Mouse (Mus musculus) hindbrain, embryonic 14.5 days (tissue): ENCODE measurements around the gene Btn2a2. TPM values are rescaled to one million over a fixed set of nuclear protein-coding genes. Genes with fewer than 3 reads are reported as not detected.

Source experiments
- ATAC-seq: fragments of 200-750 bp; cut with Nextera tagmentation; 2 replicates; pipeline ENCODE4 v1.8.0; 2017; ENCODE audit warnings: moderate number of reproducible peaks, mild to moderate bottlenecking, moderate TSS enrichment, moderate library complexity; ENCODE audit not compliant: low FRiP score
- DNase-seq: peaks from one replicate; pipeline ENCODE4 v3.0.0-alpha.2; 2015; ENCODE audit warnings: low spot score
- H3K27ac ChIP-seq: fragments of 300-500 bp; sonication (generic); 2 replicates; pipeline ENCODE4 v1.5.1; 2014; ENCODE audit warnings: mild to moderate bottlenecking, moderate library complexity
- H3K27me3 ChIP-seq: fragments of 300-500 bp; sonication (generic); 2 replicates; pipeline ENCODE4 v1.6.1; 2014; ENCODE audit warnings: mild to moderate bottlenecking, low read length, mixed read lengths; ENCODE audit not compliant: control insufficient read depth, insufficient read depth
- H3K36me3 ChIP-seq: fragments of 300-500 bp; sonication (generic); replicated peaks from 2 replicates; pipeline ENCODE4 v1.6.1; 2014; ENCODE audit not compliant: control insufficient read depth, insufficient read depth
- H3K4me1 ChIP-seq: fragments of 300-500 bp; sonication (generic); replicated peaks from 2 replicates; pipeline ENCODE4 v1.6.1; 2014; ENCODE audit warnings: antibody characterized with exemption, low read length, mixed read lengths; ENCODE audit not compliant: control insufficient read depth, insufficient read depth
- H3K4me2 ChIP-seq: fragments of 300-500 bp; sonication (generic); replicated peaks from 2 replicates; pipeline ENCODE4 v1.6.1; 2014; ENCODE audit warnings: mild to moderate bottlenecking, moderate library complexity
- H3K4me3 ChIP-seq: fragments of 300-500 bp; sonication (generic); replicated peaks from 2 replicates; pipeline ENCODE4 v1.5.1; 2014; ENCODE audit warnings: mild to moderate bottlenecking, low read length
- H3K9ac ChIP-seq: fragments of 300-500 bp; sonication (generic); 2 replicates; pipeline ENCODE4 v1.6.1; 2014
- H3K9me3 ChIP-seq: fragments of 300-500 bp; sonication (generic); 2 replicates; pipeline ENCODE4 v1.6.1; 2016; ENCODE audit warnings: low read length; ENCODE audit not compliant: control insufficient read depth
- WGBS: fragments of 180-500 bp; shearing (Covaris S2); extraction: QIAGEN DNeasy Blood & Tissue Kit; methylation state at CpG from one replicate; pipeline ENCODE4 v1.1.7; 2014; 5-methylcytosine and 5-hydroxymethylcytosine counted together
- polyA plus RNA-seq: library from polyadenylated mRNA; unstranded; fragments of >200 nt; fragmentation: Nextera tagmentation; extraction: Ambion mirVana; gene quantifications from 2 replicates; pipeline ENCODE4 v1.2.1, GENCODE M21; 2014

Gene Btn2a2
- polyA plus RNA-seq, 1 experiment from 2014 or later, result 0.21 TPM

DNA sequence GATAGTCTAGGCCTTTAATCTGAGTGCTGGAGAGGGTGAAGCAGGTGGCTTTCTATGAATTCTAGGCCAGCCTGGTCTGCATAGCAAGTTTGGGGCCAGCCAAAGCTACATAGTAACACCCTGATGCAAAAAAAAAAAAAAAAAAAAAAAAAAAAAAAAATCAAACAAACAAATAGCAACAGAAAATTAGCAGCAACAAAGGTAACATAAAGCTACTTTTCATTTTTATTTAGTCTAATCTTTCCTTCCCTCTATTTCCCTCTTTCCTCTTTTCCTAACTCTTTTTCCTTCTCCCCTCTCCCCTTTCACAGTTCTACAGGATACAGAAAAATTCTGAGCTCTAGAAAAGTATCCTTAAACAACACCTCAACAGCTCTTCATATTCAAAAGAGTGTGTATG lies 26.0 kb downstream of the Btn2a2 start:
- H3K4me3 ChIP-seq, result no peak overlapping the region
- DNase-seq (no peak), ATAC-seq (no peak)
- peaks cover 20% of the 10 kb centered on the region for H3K27me3 ChIP-seq
- H3K36me3 ChIP-seq, result no peaks in the 10 kb centered on the region
- no peak overlapping the region for H3K9ac ChIP-seq
- H3K9me3 ChIP-seq, result no peaks in the 10 kb centered on the region
- no peak overlapping the region for H3K4me2 ChIP-seq
- H3K4me1 ChIP-seq, result peaks cover 18% of the 10 kb centered on the region
- no peak overlapping the region for H3K27ac ChIP-seq

DNA sequence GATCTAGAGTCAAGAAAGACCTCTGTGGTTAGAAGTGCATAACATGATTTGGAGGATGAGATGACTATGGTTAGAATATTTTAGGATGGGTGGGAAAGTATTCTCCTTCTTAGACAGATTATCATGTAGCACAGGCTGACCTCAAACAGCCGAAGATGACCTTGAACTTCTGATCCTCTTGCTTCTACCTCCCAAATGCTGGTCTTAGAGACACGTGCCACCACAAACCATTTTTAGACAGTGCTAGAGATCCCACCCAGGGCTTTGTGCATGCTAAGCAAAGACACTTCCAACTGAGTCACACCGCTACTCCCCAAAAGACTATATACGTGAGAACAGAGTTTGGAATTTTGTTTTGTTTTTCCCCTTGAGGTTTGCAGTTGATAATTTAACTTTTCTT lies 26.6 kb downstream of the Btn2a2 start:
- H3K9me3 ChIP-seq, result no peaks in the 10 kb centered on the region
- H3K36me3 ChIP-seq, result no peaks in the 10 kb centered on the region
- peaks cover 18% of the 10 kb centered on the region for H3K4me1 ChIP-seq
- peaks cover 20% of the 10 kb centered on the region for H3K27me3 ChIP-seq
- 84% methylated on average over 4 of the region's 4 CpGs for WGBS
- no peak overlapping the region for H3K27ac ChIP-seq
- H3K4me3 ChIP-seq, result no peak overlapping the region
- no peak for ATAC-seq
- no peak for DNase-seq
- H3K4me2 ChIP-seq, result no peak overlapping the region
- H3K9ac ChIP-seq, result no peak overlapping the region

DNA sequence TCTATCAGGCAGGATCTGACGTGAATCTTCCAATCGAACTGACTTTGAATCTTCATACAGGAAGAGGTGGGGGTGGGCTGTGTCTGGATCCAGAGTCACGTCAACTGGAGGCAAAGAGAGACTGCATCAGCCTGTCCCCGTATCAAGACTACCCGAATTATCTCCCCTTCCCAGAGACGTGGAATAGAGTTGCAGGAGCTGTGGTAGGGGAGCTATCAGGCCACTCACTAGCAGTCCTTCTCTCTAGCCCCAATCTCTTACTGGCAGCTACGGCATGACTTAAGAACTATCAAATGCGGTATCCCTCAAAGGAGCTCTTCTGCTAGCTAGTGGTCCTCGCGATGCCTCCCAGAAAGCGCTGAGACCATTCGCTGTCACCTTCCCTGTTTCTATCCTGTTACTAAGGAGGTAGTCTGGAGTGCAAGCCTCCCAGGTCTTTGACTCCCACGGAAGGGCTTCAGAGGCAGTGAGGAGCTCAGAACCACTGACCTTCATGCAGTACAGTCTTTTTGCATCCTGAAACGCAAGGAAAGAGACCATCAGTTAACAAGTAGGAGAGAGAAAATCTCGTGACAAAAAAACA lies 29.3 kb downstream of the Btn2a2 start:
- H3K27me3 ChIP-seq, result 0 out of 2 replicates have a peak, but pooled peaks cover 10% of the 10 kb centered on the region
- DNase-seq (no peak), ATAC-seq (no peak)
- H3K4me1 ChIP-seq, result peaks cover 5% of the 10 kb centered on the region; the same call in 1 of the 2 replicates
- H3K27ac ChIP-seq, result no peak overlapping the region
- no peaks in the 10 kb centered on the region for H3K36me3 ChIP-seq
- H3K9me3 ChIP-seq, result no peaks in the 10 kb centered on the region
- no peak overlapping the region; the same call in 1 of the 2 replicates for H3K4me2 ChIP-seq
- 22% methylated on average over 15 of the region's 15 CpGs for WGBS
- no peak overlapping the region for H3K9ac ChIP-seq
- H3K4me3 ChIP-seq, result no peak overlapping the region

DNA sequence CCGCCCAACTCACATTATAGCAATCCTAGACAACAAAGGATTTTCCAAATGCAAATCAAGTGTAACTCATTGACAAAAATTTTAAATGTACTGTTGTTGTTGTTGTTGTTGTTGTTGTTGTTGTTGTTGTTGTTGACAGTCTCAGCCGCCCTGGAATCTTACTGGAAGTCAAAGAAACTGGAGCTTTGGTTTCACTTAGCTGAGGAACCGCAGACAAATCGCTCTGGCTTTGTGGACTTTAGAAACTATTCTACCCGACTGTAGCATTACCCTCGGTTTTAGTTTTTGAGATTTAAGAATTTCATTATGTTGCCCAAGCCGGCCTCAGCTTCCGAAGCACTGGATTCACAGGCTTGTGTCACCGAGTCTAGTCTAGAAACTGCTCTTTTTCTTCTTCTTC lies 34.7 kb downstream of the Btn2a2 start:
- 0 out of 2 replicates have a peak, but pooled peaks cover 4% of the 10 kb centered on the region for H3K27me3 ChIP-seq

DNA sequence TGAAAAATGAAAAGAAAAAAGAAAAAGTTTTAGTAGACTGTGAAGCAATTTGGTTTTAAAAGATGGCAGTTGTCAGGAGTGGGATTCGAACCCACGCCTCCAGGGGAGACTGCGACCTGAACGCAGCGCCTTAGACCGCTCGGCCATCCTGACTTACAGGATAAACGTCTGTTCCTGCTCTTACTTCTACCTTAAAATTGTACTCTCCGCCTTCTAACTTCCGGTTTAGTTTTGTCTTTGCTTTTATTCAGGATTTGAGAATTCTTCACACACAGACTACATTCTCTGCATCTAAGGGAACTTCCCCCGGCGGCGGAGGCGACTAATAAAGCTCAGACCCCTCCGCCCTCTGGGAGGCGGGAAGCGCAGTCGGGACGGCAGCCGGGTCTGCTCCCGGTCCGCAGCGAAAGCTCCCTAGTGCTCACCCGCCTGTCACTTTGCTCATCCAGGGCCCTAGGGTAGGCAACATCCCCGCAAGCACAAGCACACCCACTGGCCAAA lies 35.2 kb downstream of the Btn2a2 start:
- H3K27me3 ChIP-seq, result 0 out of 2 replicates have a peak, but pooled peaks cover 4% of the 10 kb centered on the region
- peak overlapping the region; percentile 56; the same call in 1 of the 2 replicates for H3K27ac ChIP-seq
- peak overlapping the region; percentile 75 for H3K4me3 ChIP-seq
- no peaks in the 10 kb centered on the region for H3K9me3 ChIP-seq
- H3K4me2 ChIP-seq, result peak overlapping the region; percentile 51
- under 1% methylated on average over 25 of the region's 25 CpGs for WGBS
- H3K9ac ChIP-seq, result peak overlapping the region; percentile 60
- DNase-seq (peak; percentile 97), ATAC-seq (peak; percentile 86)
- no peaks in the 10 kb centered on the region for H3K4me1 ChIP-seq
- no peaks in the 10 kb centered on the region for H3K36me3 ChIP-seq

More for the DNA sequence above, 34.7 kb downstream of the Btn2a2 start:
- H3K9ac ChIP-seq, result peak overlapping the region; percentile 60
- WGBS, result 0% methylated on average over 9 of the region's 9 CpGs
- H3K36me3 ChIP-seq, result no peaks in the 10 kb centered on the region
- H3K4me1 ChIP-seq, result no peaks in the 10 kb centered on the region
- H3K27ac ChIP-seq, result 0 out of 2 replicates have a peak overlapping the region, but pooled peaks have one; percentile 56
- DNase-seq, result peak; percentile 46
- peak overlapping the region; percentile 51 for H3K4me2 ChIP-seq
- no peaks in the 10 kb centered on the region for H3K9me3 ChIP-seq
- ATAC-seq, result no peak
- peak overlapping the region; percentile 75 for H3K4me3 ChIP-seq

DNA sequence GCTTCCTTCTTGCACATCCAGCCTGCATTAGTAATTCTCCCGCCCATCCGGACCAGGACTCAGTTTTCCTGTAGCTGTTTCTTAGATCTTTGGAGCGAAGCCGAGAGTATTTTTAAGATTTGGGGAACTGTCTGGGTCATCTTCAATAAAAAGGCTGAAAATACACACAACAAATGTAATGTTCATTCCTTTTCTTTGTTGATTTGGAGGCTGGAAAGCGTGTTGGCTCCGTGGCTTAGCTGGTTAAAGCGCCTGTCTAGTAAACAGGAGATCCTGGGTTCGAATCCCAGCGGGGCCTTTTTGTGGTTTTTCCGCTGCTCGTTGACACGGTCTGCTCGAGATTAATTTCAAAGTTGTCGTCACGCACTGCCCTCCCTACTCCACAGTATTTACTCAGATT lies 38.3 kb downstream of the Btn2a2 start:
- H3K4me3 ChIP-seq, result peak overlapping the region; percentile 58
- WGBS, result under 1% methylated on average over 15 of the region's 15 CpGs
- H3K4me1 ChIP-seq, result no peaks in the 10 kb centered on the region
- DNase-seq (peak; percentile 99), ATAC-seq (peak; percentile 41)
- H3K27me3 ChIP-seq, result no peaks in the 10 kb centered on the region
- peak overlapping the region; percentile 62; the same call in 1 of the 2 replicates for H3K27ac ChIP-seq
- peak overlapping the region; percentile 80 for H3K4me2 ChIP-seq
- H3K36me3 ChIP-seq, result no peaks in the 10 kb centered on the region
- H3K9ac ChIP-seq, result peak overlapping the region; percentile 69
- H3K9me3 ChIP-seq, result no peaks in the 10 kb centered on the region

- no peaks in the 10 kb centered on the region for H3K9me3 ChIP-seq
- under 1% methylated on average over 24 of the region's 24 CpGs for WGBS
Measured at GRCm38 (mm10) chr13:23449235-23450095, 39.2 kb downstream of the Btn2a2 start.

DNA sequence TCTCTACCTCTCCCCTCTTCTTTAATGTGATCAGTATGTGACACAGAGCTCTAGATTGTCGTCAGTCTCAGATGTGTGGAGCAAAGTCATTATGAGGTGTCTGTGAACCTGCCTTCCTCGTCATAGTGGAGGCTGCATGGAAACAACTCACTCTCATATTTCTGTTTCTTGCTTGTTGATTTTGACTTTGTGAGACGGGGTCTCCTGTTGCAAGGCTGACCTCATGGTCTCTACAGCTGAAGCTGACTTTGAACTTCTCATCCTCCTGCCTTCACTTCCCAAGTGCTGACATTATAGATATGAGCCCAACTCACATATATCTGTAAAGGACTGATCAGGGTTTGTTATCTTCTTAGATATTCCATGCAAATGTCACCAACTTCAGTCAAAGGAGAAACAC lies 39.9 kb downstream of the Btn2a2 start:
- H3K36me3 ChIP-seq, result no peaks in the 10 kb centered on the region
- H3K27ac ChIP-seq, result no peak overlapping the region
- DNase-seq (no peak), ATAC-seq (no peak)
- H3K9me3 ChIP-seq, result no peaks in the 10 kb centered on the region
- peak overlapping the region; percentile 80 for H3K4me2 ChIP-seq
- H3K4me3 ChIP-seq, result peak overlapping the region; percentile 58
- H3K4me1 ChIP-seq, result peaks cover 10% of the 10 kb centered on the region
- H3K27me3 ChIP-seq, result no peaks in the 10 kb centered on the region
- H3K9ac ChIP-seq, result 0 out of 2 replicates have a peak overlapping the region, but pooled peaks have one; percentile 69
- 68% methylated on average over 3 of the region's 3 CpGs for WGBS

More at GRCm38 (mm10) chr13:23449235-23450095, 39.2 kb downstream of the Btn2a2 start:
- Histone ChIP-seq H3K27ac (no peak overlapping the region), H3K36me3 (no peaks in the 10 kb centered on the region), H3K27me3 (no peaks in the 10 kb centered on the region), H3K4me1 (peaks cover 4% of the 10 kb centered on the region), H3K4me3 (peak overlapping the region; percentile 58), H3K4me2 (peak overlapping the region; percentile 80), H3K9ac (peak overlapping the region; percentile 69)
- DNase-seq (peak; percentile 77), ATAC-seq (no peak)

- peak overlapping the region; percentile 56 for H3K4me3 ChIP-seq
- H3K27me3 ChIP-seq, result no peaks in the 10 kb centered on the region
- WGBS, result under 1% methylated on average over 16 of the region's 16 CpGs
- H3K27ac ChIP-seq, result peak overlapping the region; percentile 96
- H3K9ac ChIP-seq, result peak overlapping the region; percentile 89
- peak; percentile 98 for DNase-seq
- peak; percentile 64 for ATAC-seq
- H3K36me3 ChIP-seq, result no peaks in the 10 kb centered on the region
- peak overlapping the region; percentile 72 for H3K4me2 ChIP-seq
- no peaks in the 10 kb centered on the region for H3K9me3 ChIP-seq
- peaks cover 10% of the 10 kb centered on the region for H3K4me1 ChIP-seq
Measured at GRCm38 (mm10) chr13:23446498-23446952, 42.1 kb downstream of the Btn2a2 start.
